Mouse (Mus musculus) lung, postnatal 14 days (tissue): Measurements from ENCODE around the gene Unc45a.

Experiments used
- DNase-seq: peaks from one replicate; pipeline ENCODE4 v3.0.0; 2021

Unc45a gene

DNA sequence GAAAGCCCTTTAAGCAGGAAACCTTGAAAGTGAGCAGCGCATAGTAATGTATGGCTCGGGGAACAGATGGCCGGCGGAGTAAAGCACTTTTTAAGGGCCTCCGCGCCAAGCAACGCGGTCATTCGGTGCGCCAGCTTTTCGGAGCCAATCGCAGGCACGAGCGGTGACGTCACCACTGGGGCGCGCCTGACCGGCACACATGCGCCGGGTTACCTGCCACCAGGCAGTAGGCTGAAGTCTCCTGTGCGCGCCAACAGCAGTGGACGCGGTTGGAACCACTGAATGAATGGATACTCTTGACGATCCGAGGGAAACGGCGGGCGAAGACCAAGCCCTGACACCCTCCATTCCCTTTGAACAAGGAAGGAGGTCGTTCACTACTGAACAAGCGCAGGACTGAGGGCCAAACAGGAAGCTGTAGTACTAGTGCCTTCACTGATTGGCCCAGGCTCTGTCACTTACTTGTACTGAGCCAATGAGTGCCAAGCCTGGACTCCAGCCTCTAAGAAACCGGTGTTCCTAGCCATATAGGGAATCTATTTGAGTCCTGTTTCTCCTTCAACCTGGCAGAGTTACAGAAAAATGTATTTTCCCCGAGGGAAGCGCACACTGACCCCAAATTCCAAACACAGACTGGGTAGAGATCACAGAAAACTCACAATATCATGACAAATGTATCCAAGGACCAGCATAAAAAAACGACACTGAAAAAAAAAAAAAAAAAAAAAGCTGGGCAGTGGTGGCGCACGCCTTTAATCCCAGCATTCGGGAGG is 16.6 kb downstream of the Unc45a start, which contains the start of gene Rccd1:
Gene Rccd1, minus strand, starts transcription at position 412 of the 773 bp plus-strand sequence.
- DNase-seq = peak; percentile 96

DNA sequence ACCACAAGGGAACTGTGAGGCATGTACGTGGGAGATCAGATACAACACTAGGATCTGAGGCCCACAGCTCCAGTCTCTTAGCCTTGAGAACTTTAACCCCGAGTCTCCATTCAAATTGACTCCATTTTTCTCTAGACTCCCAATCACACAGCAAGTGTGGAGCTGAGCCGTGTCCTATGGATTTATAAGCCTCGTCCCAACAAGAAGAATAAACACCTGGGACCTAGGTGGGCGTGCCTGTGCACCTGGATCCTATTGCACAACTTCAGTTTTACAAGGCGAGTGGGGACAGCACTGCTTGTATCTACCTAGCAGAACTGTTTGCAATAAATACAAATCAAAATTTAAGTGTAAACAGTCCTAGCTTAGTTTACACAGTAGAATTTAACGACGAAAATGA is 17.5 kb downstream of the Unc45a start:
- DNase-seq = no peak

DNA sequence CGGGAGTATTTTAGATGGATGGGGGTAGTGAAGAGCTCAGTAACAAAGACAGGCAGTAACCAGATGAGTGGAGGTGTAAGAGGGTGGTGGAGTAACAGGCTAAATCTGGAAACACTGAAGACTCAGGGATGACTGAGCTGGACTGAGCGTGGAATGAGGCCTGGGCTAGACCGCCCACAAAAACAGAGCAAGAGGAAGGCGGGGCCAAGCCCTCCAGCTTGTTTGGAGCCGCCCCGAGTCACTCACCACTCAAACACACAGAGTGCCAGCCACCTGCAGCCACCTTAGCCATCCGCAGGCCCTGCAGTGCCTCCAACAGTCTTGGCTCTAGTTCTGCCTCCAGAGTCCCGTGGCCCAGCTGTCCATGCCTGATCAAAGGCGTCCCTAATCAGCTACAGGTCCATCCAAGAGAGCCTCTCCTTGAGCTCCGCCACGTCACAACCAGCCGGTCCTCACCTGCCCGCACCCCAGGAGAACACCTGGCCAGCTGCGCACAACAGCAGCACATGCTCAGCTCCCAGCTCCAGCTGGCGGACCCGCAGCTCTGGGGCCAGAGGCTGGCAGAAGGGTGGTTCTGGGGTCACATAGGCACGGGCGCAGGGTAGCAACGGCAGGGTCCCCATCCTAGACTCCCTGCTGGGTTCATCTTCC is 20.8 kb downstream of the Unc45a start:
- no peak for DNase-seq

DNA sequence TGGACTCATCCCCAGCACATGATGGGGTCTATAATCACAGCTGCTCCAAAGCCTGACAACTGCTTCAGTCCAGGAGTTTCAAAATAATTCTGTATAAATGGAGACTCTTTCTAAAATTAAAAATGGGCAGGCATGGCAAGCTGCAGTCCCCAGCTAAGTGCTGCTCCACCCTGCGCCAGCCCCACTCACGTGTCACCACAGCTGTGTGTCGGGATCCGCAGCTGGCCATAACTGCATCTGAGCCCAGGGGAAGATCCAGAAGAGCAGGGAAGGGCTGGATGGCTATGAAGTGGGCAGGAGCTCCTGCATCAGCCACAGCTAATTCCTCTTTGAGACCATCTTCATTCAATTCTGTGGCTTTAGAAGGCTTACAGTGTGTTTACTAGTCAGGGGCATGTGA is 22.1 kb downstream of the Unc45a start:
- DNase-seq = no peak

DNA sequence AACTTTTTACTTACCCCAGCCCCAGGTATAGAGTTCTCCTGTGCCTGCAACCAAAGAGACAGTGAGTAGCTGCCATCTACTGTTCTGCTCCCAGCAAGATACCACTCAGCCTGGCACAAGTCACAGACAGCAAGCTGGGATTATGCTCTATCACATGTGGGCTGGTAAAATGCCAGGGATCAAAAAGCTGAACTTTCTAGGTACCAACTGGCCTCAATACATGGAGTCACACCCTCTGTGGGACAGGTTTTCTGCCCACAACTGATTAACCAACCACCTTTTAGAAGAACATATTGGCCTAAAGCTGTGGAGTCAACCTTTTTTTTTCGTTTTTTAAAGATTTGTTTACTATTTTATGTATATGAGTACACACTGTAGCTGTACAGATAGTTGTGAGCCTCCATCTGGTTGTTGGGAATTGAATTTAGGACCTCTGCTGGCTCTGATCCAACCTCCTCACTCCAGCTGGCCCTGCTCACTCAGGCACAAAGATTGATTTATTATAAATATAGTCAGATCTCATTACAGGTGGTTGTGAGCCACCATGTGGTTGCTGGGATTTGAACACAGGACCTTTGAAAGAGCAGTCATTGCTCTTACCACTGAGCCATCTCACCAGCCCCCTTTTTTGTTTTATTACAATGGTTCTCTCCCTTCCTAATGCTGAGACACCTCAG is 23.2 kb downstream of the Unc45a start:
- DNase-seq = no peak

DNA sequence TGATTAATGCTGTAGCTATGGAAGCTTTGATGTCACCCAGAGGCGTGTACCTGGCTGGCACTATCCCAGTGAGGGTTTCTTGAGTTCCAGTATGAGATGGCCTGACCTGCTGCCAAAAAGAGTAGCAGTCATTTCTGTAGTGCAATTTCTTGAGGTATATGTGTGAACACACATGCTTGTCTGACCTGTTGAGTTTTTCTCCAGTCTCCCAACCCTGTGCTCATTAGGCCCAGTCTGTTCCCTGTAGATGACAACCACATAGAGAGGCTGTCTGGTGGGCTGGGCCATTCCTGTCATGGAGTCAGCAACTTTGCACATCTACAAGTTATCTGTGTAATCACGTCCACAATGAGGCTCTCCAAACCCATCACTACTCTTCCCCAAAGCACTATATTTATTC is 25.1 kb downstream of the Unc45a start:
- no peak for DNase-seq

DNA sequence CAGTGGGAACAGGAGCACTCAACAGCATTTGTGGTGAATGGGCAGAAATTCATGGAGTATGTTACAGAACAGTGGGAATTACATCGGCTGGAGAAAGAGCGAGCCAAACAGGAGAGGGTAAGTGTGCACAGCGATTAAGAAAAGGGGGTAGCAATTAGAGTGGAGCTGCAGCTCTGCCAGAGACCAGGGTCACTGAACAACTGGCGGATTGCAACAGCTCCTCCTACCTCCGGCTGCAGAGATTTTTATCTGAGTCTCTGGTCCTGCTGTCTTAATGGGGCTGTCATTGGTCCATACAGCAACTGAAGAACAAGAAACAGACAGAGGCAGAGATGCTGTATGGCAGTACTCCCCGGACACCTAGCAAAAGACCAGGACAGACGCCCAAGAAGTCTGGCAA is 30.0 kb downstream of the Unc45a start:
- no peak for DNase-seq

DNA sequence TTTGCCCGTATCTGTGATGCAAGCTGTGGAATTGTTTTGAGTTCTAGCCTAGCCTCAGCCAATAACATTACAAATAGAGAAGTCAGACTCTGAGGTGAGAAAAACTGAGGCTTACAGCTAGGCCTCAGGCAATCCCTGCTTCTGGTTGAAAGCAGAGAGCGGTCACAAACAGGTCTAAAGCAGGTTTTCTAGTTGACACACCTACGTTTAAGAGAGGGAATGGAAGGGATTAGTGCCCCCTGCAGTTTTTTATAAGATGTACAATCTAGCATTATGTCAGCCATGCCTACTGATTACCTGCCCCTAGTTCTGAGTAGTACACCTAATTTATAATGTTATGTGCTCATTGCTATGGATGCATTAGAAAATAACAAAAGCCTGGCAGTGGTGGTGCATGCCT is 33.0 kb downstream of the Unc45a start:
- no peak for DNase-seq

DNA sequence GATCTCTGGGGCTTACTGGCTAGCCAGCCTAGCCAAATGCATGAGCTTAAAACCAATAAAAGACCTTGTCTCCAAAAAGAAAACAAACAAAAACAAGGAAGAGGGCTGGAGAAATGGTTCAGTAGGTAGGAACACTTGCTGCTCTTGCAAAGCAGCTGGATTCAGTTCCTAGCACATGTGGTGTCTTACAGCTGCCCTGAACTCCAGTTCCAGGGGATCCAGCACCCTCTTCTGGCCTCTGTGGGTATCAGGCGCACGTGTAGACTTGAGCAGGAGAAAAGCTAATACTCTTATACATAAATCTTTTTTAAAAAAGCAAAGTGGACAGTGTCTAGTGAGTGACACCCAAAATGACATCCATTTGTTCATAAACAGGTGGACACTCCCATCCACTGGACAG is 39.3 kb downstream of the Unc45a start:
- no peak for DNase-seq

DNA sequence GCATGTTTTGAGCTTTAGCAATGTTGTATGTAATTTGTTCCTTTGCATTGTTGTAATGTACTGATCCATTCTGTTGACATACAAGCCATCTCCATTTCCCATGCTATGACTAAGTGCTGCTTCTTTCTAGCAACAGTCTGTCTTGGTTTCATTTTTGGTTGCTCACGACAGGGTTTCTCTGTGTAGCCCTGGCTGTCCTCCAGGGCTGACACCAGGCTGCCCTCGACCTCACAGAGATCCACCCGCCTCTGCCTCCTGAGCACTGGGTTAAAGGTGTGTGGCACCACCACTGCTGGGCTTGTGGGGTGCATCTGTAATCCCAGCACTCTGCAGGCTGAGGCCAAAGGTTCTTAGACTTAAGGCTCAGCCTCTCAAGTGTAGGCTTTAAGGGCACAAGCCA is 41.2 kb downstream of the Unc45a start:
- DNase-seq = no peak

DNA sequence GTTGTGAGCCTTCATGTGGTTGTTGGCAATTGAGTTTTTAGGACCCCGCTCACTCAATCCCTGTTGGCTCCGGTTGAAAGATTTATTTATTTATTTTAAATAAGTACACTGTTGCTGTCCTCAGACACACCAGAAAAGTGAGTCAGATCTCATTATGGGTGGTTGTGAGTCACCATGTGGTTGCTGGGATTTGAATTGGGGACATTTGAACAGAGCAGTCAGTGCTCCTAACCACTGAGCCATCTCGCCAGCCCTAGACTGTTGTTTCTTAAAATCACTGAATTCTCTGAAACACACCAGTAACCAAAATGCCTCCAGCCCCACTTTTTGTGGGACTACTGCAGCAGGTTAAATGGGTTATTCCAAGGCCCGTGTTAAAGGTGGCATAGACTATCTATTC is 42.1 kb downstream of the Unc45a start:
- no peak for DNase-seq

DNA sequence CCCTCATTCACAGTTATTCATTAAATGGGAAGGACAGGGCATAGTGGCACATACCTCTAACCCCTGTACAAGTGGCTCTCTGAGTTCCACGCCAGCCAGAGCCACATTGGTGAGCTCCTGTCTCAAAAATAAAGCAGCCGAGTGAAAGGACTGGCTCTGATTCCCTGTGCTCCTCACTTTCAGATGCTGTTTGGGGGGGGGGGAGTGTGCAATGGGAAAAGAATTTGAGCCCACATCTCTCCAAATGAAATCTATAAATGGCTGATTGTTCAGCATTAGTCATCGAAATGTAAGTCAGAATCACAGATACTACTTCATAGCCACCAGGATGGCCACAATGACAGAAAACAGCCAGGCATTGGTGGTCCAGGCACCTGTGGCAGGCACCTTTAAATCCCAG is 43.8 kb downstream of the Unc45a start:
- DNase-seq = no peak

DNA sequence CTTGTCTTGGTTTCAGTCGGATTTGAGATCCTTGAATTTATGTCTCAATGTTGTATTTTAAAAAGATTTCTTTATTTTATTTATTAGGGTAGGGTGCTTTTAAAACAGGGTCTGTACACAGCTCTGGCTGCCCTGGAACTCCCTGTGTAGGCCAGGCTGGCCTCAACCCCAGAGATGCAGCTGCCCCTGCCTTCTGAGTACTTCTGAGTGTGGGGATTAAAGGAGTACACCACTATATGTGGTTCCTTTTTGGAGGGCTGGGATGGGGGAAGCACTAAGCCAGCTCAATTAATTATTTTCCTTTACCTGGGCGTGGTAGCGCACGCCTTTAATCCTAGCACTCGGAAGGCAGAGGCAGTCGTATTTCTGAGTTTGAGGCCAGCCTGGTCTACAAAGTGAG is 44.3 kb downstream of the Unc45a start:
- DNase-seq = no peak

DNA sequence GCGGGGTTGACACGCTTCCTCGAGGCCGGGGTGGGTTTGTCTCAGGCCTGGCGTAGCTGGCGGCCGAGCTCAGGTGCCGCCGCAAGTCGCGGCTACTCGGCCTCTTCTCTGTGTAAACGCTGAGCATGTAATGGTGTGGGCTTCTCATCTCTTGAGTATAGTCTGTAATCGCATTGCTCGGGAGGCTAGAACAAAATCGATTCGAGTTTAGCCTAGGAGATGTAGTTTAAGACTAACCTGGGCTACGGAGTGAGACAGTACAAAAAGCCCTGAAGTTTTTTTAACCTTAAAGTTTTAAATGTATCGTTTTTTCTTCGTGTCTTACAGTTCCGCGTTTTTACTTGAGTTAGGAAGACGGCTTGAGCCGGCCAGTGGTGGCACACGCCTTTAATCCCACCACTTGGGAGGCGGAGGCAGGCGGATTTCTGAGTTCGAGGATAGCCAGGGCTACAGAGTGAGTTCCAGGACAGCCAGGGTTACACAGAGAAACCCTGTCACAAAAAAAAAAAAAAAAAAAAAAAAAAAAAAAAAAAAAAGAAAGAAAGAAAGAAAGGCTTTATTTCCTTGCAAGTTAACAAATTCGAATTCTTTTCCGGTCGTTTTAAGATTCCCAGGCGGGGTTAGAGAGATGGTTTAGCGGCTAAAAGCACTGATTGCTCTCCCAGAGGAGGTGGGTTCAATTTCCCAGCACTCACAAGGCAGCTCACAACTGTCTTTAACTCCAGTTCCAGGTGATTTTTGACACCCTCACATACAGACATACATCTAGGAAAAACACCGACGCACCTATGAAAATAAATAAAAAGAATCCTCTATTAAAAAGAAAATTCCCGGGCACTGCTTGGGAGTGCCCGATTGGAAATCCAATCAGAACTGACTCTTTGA is 45.8 kb downstream of the Unc45a start:
- no peak for DNase-seq

DNA sequence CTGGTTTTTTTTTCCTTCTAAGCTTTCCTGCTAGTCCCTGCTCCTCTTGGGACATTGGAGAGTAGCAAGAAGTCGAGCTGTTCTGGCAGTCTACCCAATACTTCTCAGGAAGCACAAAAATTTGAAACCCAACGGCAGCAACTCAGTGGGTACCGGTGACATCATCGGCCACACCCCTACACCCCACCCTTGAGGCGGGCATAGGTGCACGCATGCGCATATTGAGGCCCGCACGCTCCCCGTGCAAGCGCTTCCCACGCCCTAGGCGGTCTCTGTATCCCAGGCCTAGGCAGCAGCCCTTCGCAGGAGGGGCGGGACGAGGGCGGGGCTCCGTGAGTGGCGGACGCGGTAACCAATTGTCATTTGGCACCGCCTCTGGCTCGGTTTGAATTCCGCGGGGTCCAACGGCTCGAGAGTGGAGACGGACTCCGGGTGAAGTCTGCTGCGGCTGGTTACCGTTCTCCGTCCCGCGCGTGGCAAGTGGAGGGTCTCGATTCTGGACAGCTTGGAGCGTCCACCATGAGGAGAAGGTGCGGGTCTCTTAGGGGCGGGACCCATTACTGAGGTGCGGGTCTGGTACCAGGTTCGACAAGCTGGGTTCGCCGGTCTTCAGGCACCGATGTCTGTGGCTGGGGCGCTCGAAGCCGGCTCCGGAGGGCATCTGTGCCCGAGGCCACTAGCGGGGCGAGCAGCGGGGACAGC is 46.6 kb downstream of the Unc45a start, which contains the start of gene Prc1:
Gene Prc1, plus strand, starts transcription at position 389 of the 702 bp plus-strand sequence.
- DNase-seq = peak; percentile 98

DNA sequence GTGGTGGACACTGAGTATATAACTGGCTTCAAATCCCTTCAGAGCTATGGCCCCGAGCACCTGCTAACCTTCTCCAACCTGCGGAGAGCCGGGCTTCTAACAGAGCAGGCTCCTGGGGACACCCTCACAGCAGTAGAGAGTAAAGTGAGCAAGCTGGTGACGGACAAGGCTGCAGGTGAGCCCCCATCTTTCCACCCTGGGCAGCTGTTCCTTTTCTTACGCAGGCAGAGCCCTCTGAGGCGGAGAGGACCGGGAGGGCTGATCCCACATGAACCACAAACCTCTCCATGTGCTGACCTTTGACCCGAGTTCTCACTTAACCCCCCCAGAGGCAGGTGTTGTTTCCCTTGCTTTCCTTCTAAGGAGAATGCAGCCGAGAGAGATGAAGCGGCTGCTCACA is 53.1 kb downstream of the Unc45a start:
- DNase-seq = no peak

DNA sequence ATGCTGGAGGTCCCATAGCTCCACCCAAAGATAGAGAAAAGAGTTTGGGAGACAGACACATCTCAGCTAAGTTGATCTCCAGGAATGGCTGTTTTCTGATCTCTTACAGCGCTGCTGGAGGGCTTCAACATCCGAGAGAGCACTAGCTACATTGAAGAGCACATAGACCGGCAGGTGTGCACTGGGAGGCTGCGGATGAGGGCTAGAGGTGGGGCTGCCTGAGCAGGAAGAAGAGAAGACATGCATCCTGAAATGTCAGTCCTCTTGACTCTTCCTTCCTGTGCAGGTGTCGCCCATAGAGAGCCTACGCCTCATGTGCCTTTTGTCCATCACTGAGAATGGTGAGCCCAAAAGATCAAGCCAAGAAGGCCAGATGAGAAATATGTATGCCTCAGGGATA is 55.1 kb downstream of the Unc45a start:
- no peak for DNase-seq

DNA sequence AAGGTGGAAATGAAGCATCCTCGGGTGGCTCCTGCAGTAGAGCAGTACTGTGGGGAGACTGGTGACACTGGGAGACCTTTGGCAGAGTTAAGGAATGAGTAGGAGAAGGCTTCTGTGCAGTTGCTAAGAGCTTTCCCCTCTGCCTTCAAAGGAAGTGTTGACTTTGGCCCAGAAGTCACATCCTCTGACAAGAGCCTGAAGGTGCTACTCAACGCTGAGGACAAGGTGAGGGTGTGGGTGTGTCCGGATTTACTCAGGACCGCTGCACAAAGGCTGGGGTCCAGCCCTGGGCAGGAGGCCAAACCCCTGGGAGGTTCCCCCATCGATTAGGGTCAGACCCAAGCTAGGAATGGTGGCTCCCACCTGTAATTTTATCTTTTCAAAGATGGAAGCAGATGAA is 56.4 kb downstream of the Unc45a start:
- DNase-seq = peak; percentile 27

DNA sequence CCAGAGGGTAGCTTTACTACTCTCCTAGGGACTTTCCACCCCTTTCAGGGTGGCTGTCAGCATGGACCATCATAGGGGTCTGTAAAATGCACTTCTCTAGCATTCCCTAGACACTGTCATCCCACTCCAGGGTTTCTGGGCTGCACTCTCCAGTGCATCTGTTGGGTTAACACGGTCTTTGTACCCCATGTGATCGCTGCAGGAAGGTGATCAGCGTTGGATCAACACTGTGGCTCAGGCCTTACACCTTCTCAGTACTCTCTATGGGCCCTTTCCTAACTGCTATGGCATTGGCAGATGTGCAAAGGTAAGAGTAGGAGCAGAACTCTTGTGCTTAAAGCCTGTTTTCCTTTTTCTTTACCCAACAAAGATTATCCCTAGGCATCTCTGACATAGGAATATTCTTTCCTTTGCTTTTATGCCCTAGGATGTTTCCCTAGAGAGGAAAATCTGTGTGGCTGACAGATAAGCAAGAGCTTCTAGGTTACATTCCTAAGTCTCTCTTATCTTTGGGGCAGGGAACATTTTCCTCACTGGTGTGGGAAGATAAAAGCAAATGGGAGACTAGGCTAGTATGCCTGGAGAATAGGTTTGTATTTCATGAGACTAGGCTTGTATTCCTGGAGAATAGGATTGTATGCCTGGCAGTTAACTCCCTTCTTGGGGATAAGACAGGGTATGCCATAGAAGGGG is 57.4 kb downstream of the Unc45a start:
- DNase-seq = no peak

DNA sequence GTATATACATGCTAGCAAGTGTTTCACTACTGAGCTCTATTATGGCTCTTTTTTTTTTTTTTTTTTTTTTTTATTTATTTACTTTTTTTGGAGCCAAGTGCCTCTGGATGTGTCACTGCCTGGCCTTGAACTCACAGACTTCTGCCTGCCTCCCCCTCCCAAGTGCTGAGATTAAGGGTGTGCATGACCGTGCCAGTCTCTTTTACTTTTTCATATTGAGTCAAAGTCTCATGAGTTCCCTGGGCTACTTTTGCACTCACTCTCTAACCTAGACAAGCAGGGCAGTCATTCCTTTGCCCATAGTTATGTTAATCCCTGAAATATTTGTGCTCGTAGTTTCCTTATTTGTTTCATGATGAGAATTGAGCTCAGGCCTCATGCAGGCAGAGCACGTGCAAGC is 59.2 kb downstream of the Unc45a start:
- no peak for DNase-seq

DNA sequence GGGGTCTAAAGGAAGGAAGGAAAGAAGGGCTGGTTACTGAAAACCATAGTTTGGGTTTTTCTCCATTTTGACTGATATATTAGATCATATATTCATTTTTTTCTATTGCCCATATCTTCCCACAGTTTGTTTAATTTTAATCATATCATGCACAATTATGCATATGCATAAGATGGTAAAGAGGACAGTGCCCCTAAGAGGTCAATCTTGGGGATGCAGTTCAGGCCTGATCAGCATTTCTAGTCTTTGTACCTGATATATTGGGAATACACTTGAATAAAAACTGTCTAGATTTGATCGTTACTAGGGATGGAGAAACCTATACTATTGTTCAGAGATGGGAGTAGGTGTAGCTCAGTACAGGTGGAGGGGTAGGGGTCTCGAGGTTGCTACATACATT is 59.8 kb downstream of the Unc45a start:
- no peak for DNase-seq

DNA sequence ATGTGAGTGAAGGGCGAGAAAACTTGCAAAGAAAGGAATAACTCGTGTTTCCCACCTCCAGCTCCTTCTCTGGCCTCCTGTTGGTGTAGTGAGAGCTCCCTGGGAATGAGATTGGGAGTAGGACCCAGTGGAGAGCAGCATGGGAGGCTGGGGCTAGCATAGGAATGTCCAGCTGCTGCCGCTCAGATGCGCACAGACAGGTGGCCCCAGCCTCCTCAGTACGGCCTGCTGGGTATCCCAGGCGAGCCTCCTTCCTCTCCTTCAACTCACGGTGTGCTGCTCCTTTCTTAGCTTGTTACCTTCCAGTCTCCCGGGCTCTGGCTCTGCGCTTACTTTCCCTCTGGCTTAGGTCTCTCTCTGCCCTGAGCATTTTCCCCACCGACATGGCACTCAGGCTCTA is 60.8 kb downstream of the Unc45a start:
- DNase-seq = no peak
